Mouse (Mus musculus): ENCODE measurements around the gene Tmem208. TPM values are rescaled to one million over a fixed set of nuclear protein-coding genes. Genes with fewer than 3 reads are reported as not detected.

Tmem208 gene
- polyA plus RNA-seq, 1 experiment from 2014 or later, result 141 TPM

GRCm38 (mm10) chr8:105378673-105379072 is 52.5 kb downstream of the Tmem208 start:
- no peaks in the 10 kb centered on the region for H3K36me3 ChIP-seq (ENCODE audit: control insufficient read depth, insufficient read depth, low read length)
- H3K9ac ChIP-seq (ENCODE audit: low read depth, low read length), result no peak overlapping the region
- H3K4me1 ChIP-seq (ENCODE audit: control insufficient read depth, insufficient read depth, low read length), result peaks cover 3% of the 10 kb centered on the region; the same call in 1 of the 2 replicates
- H3K4me3 ChIP-seq (ENCODE audit: low read length), result no peak overlapping the region
- H3K27me3 ChIP-seq (replicated peaks; ENCODE audit: control insufficient read depth, insufficient read depth, low read length), result no peaks in the 10 kb centered on the region
- peak; percentile 39 for ATAC-seq
- 0 out of 2 replicates have a peak, but pooled peaks cover 3% of the 10 kb centered on the region for H3K9me3 ChIP-seq (ENCODE audit: control insufficient read depth, low read length)
- H3K27ac ChIP-seq (ENCODE audit: low read length), result no peak overlapping the region
- 62% methylated on average over 19 of the region's 19 CpGs for WGBS
- no peak overlapping the region for H3K4me2 ChIP-seq (ENCODE audit: low read depth, low read length)

- 85% methylated on average over 12 of the region's 12 CpGs for WGBS
- ATAC-seq, result no peak
These were observed 54.2 kb downstream of the Tmem208 start for GRCm38 (mm10) chr8:105380308-105380707.

DNA sequence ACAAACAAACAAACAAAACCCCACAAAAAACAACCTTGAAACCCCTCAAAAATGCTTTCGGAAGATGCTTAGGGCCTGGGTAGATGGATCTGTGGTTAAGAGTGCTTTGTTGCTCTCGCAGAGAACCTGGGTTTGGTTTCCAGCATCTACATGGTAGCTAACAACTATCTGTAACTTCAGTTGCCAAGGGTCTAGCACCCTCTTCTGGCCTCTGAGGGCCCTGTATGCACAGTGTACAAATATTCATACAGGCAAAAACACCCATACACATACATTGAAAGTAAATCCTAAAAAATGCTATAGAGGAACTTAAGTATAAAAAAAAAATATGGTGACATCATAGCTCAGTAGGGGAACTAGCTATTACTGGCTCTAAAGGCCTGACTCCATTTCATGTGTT is 57.9 kb downstream of the Tmem208 start:
- no peak for ATAC-seq
- WGBS, result 97% methylated on average over 2 of the region's 2 CpGs

More at GRCm38 (mm10) chr8:105380308-105380707, 54.2 kb downstream of the Tmem208 start:
- H3K27ac ChIP-seq (ENCODE audit: low read length), result no peak overlapping the region
- H3K9ac ChIP-seq (ENCODE audit: low read depth, low read length), result no peak overlapping the region
- peaks cover 3% of the 10 kb centered on the region; the same call in 1 of the 2 replicates for H3K4me1 ChIP-seq (ENCODE audit: control insufficient read depth, insufficient read depth, low read length)
- no peaks in the 10 kb centered on the region for H3K36me3 ChIP-seq (ENCODE audit: control insufficient read depth, insufficient read depth, low read length)
- no peak overlapping the region for H3K4me3 ChIP-seq (ENCODE audit: low read length)
- H3K4me2 ChIP-seq (ENCODE audit: low read depth, low read length), result no peak overlapping the region
- no peaks in the 10 kb centered on the region for H3K9me3 ChIP-seq (ENCODE audit: control insufficient read depth, low read length)
- H3K27me3 ChIP-seq (replicated peaks; ENCODE audit: control insufficient read depth, insufficient read depth, low read length), result no peaks in the 10 kb centered on the region

More for the DNA sequence above, 57.9 kb downstream of the Tmem208 start:
- Histone ChIP-seq H3K4me2 (ENCODE audit: low read depth, low read length) (no peak overlapping the region), H3K9me3 (ENCODE audit: control insufficient read depth, low read length) (no peaks in the 10 kb centered on the region), H3K4me3 (ENCODE audit: low read length) (no peak overlapping the region), H3K9ac (ENCODE audit: low read depth, low read length) (no peak overlapping the region), H3K36me3 (ENCODE audit: control insufficient read depth, insufficient read depth, low read length) (no peaks in the 10 kb centered on the region), H3K4me1 (ENCODE audit: control insufficient read depth, insufficient read depth, low read length) (no peaks in the 10 kb centered on the region), H3K27me3 (replicated peaks; ENCODE audit: control insufficient read depth, insufficient read depth, low read length) (no peaks in the 10 kb centered on the region), H3K27ac (ENCODE audit: low read length) (no peak overlapping the region)

MicroRNAs within 50 kb of the gene (microRNA counts, 519-probe panel; counts per million panel counts)
- microRNA mmu-miR-328, result 2,231 counts per million, percentile 52 among the panel's probes with 10 or more counts

Small RNA genes lying within 50 kb of the gene (microRNA-seq; reads per million reads assigned to microRNA genes)
- gene Gm27320 (not detected), gene Mir328 (175 reads per million, percentile 55 among the genes with 10 or more reads in this experiment)

Other genes with a start within 250 kb of the Tmem208 start
- gene Ces3b, start 242.6 kb upstream of the Tmem208 start, polyA plus RNA-seq (2015; fragmentation: Nextera tagmentation; extraction: Ambion mirVana), result not detected in 2 replicates
- gene Ces4a, start 194.6 kb upstream of the Tmem208 start, polyA plus RNA-seq (2015; fragmentation: Nextera tagmentation; extraction: Ambion mirVana), result not detected in 2 replicates
- 27.4 and 28.2 TPM in 2 replicates for gene Cbfb, start 155.7 kb upstream of the Tmem208 start, polyA plus RNA-seq (2015; fragmentation: Nextera tagmentation; extraction: Ambion mirVana)
- 20.6 and 21.7 TPM in 2 replicates for gene D230025D16Rik, start 101.2 kb upstream of the Tmem208 start, polyA plus RNA-seq (2015; fragmentation: Nextera tagmentation; extraction: Ambion mirVana)
- gene B3gnt9, start 71.2 kb upstream of the Tmem208 start, polyA plus RNA-seq (2015; fragmentation: Nextera tagmentation; extraction: Ambion mirVana), result 16.2 and 17.5 TPM in 2 replicates
- gene Tradd, start 61.7 kb upstream of the Tmem208 start, polyA plus RNA-seq (2015; fragmentation: Nextera tagmentation; extraction: Ambion mirVana), result 44.9 and 46.0 TPM in 2 replicates
- gene Fbxl8, start 61.7 kb upstream of the Tmem208 start, polyA plus RNA-seq (2015; fragmentation: Nextera tagmentation; extraction: Ambion mirVana), result 6.0 and 6.8 TPM in 2 replicates
- gene Hsf4, start 56.6 kb upstream of the Tmem208 start, polyA plus RNA-seq (2015; fragmentation: Nextera tagmentation; extraction: Ambion mirVana), result 0.17 and 0.18 TPM in 2 replicates
- gene Nol3, start 50.2 kb upstream of the Tmem208 start, polyA plus RNA-seq (2015; fragmentation: Nextera tagmentation; extraction: Ambion mirVana), result 1.3 and 1.4 TPM in 2 replicates
- 6.7 and 7.2 TPM in 2 replicates for gene 4931428F04Rik, start 36.5 kb upstream of the Tmem208 start, polyA plus RNA-seq (2015; fragmentation: Nextera tagmentation; extraction: Ambion mirVana)
- gene Exoc3l, start 30.3 kb upstream of the Tmem208 start, polyA plus RNA-seq (2015; fragmentation: Nextera tagmentation; extraction: Ambion mirVana), result 6.6 and 7.4 TPM in 2 replicates
- 86.7 and 89.2 TPM in 2 replicates for gene E2f4, start 28.7 kb upstream of the Tmem208 start, polyA plus RNA-seq (2015; fragmentation: Nextera tagmentation; extraction: Ambion mirVana)
- gene Elmo3, start 20.8 kb upstream of the Tmem208 start, polyA plus RNA-seq (2015; fragmentation: Nextera tagmentation; extraction: Ambion mirVana), result 28.0 and 30.3 TPM in 2 replicates
- 1.5 and 1.8 TPM in 2 replicates for gene Lrrc29, start 76 bp upstream of the Tmem208 start, polyA plus RNA-seq (2015; fragmentation: Nextera tagmentation; extraction: Ambion mirVana)
- gene Fhod1, start 21.6 kb downstream of the Tmem208 start, polyA plus RNA-seq (2015; fragmentation: Nextera tagmentation; extraction: Ambion mirVana), result 1.4 and 1.8 TPM in 2 replicates
- gene Slc9a5, start 22.5 kb downstream of the Tmem208 start, polyA plus RNA-seq (2015; fragmentation: Nextera tagmentation; extraction: Ambion mirVana), result 0.93 and 1.1 TPM in 2 replicates
- 0.06 and 0.15 TPM in 2 replicates for gene Plekhg4, start 46.9 kb downstream of the Tmem208 start, polyA plus RNA-seq (2015; fragmentation: Nextera tagmentation; extraction: Ambion mirVana)
- gene Kctd19, start 87.1 kb downstream of the Tmem208 start, polyA plus RNA-seq (2015; fragmentation: Nextera tagmentation; extraction: Ambion mirVana), result 0.04 TPM in 1 of 2 replicates, not detected in the other
- 0.07 TPM in 1 of 2 replicates, not detected in the other for gene Lrrc36, start 87.2 kb downstream of the Tmem208 start, polyA plus RNA-seq (2015; fragmentation: Nextera tagmentation; extraction: Ambion mirVana)
- 41.9 and 42.3 TPM in 2 replicates for gene Tppp3, start 145.2 kb downstream of the Tmem208 start, polyA plus RNA-seq (2015; fragmentation: Nextera tagmentation; extraction: Ambion mirVana)
- 17.5 and 18.5 TPM in 2 replicates for gene Zdhhc1, start 170.5 kb downstream of the Tmem208 start, polyA plus RNA-seq (2015; fragmentation: Nextera tagmentation; extraction: Ambion mirVana)
- gene Hsd11b2, start 192.4 kb downstream of the Tmem208 start, polyA plus RNA-seq (2015; fragmentation: Nextera tagmentation; extraction: Ambion mirVana), result 1.9 and 2.3 TPM in 2 replicates
- gene Atp6v0d1, start 239.7 kb downstream of the Tmem208 start, polyA plus RNA-seq (2015; fragmentation: Nextera tagmentation; extraction: Ambion mirVana), result 115 and 125 TPM in 2 replicates